Mouse (Mus musculus): ENCODE results near the gene Polr3gl. TPM values are rescaled to one million over a fixed set of nuclear protein-coding genes. Genes with fewer than 3 reads are reported as not detected.

Polr3gl gene
- polyA plus RNA-seq, 1 experiment = 30.6 TPM

DNA sequence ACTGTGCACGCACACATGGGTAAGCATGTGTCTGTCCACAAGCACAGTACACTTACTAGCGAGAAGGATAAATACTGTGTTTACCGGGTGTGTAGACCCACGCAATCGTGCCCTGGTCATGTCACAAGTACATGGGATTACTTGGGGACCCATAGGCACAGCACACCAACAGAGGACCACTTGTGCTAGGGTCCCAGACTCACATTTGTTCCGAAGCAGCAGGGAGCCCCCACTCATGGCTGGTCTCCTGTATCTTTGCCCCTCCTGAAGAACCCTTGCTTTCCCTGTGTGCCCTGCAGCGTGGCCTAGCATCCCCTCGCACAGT, 5.0 kb upstream of the Polr3gl start:
- TF ChIP-seq CTCF (IDR thresholded peaks at IDR 0.05; ENCODE audit: borderline replicate concordance, insufficient read depth, low read length) (no peak), POLR2A (IDR thresholded peaks at IDR 0.05; ENCODE audit: low read depth, low read length) (no peak)
- no peak overlapping the region for H3K4me3 ChIP-seq (ENCODE audit: insufficient read depth, low read length)
- peaks cover 14% of the 10 kb centered on the region for H3K4me1 ChIP-seq (ENCODE audit: control insufficient read depth, insufficient read depth, low read length)
- H3K27ac ChIP-seq (ENCODE audit: insufficient read depth, low read length) = no peak overlapping the region

DNA sequence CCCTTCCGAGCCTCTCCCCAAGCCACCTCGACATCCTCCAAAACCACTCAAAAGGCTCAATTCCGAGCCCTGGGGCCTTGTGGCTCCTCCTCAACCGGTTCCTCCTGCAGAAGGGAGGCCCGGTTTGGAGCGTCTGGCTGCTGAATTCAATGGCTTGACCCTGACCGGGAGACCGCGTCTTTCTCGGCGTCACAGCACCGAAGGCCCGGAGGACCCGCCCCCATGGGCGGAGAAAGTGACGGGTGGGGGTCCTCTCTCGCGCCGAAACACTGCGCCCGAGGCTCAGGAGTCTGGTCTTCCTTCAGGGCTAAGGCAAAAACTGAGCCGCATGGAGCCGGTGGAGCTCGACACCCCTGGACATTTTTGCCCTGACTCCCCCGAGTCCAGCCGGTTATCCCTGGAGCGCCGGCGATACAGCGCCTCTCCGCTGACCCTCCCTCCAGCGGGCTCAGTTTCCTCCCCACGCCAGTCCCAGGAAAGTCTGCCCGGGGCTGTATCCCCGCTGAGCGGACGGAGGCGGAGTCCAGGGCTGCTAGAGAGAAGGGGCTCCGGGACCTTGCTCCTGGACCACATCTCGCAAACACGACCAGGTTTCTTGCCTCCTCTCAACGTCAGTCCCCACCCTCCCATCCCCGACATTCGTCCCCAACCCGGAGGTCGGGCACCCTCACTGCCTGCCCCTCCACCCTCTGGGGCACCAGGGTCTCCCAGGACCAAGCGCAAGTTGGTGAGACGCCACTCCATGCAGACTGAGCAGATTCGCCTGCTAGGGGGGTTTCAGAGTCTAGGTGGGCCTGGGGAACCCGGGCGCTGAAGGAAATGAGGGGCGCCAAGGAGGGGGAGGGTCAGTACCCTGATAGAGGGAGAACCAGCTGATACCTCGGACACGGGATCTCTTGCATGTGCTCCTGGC, 4.4 kb upstream of the Polr3gl start:
- H3K27ac ChIP-seq (ENCODE audit: insufficient read depth, low read length) = 0 out of 2 replicates have a peak overlapping the region, but pooled peaks have one; percentile 1
- H3K4me1 ChIP-seq (ENCODE audit: control insufficient read depth, insufficient read depth, low read length) = peaks cover 11% of the 10 kb centered on the region
- peak overlapping the region; percentile 52 for H3K4me3 ChIP-seq (ENCODE audit: insufficient read depth, low read length)
- TF ChIP-seq CTCF (IDR thresholded peaks at IDR 0.05; ENCODE audit: borderline replicate concordance, insufficient read depth, low read length) = no peak
- TF ChIP-seq POLR2A (IDR thresholded peaks at IDR 0.05; ENCODE audit: low read depth, low read length) = peak; percentile 76

DNA sequence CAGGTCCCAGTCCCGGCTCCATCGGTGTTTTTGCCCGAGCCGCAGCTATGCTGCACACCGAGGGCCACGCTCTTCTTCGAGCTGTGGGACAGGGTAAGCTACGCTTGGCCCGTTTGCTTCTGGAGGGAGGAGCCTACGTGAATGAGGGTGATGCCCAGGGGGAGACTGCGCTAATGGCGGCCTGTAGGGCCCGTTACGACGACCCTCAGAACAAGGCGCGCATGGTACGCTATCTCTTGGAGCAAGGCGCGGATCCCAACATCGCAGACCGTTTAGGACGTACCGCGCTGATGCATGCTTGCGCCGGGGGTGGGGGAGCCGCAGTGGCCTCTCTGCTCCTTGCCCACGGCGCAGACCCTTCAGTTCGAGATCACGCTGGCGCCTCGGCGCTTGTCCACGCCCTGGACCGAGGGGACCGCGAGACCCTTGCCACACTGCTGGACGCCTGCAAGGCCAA, 3.5 kb upstream of the Polr3gl start:
- peaks cover 11% of the 10 kb centered on the region for H3K4me1 ChIP-seq (ENCODE audit: control insufficient read depth, insufficient read depth, low read length)
- TF ChIP-seq CTCF (IDR thresholded peaks at IDR 0.05; ENCODE audit: borderline replicate concordance, insufficient read depth, low read length) (no peak), POLR2A (IDR thresholded peaks at IDR 0.05; ENCODE audit: low read depth, low read length) (no peak; the same call in 1 of the 2 replicates)

DNA sequence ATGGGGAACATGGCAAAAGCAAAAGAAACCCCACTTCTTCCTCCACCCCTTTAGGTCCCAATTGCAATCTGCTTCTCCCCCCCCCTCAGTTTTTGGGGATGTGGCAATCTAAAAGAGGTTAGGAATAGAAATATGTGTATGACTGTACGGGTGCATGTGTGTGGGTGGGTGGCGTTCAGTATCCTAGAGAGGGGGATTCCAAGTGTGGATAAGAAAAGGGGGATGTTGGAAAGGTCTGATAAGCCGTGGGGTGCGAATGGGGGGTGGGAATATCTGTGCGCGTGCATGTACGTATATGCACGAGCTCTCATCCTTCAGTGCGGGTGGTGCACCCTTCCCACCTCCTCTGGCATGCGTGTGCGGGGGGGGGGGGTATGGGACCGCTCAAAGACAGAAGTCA, 2.9 kb upstream of the Polr3gl start:
- Histone ChIP-seq H3K27ac (ENCODE audit: insufficient read depth, low read length) (peak overlapping the region; percentile 7), H3K4me3 (ENCODE audit: insufficient read depth, low read length) (peak overlapping the region; percentile 52), H3K4me1 (ENCODE audit: control insufficient read depth, insufficient read depth, low read length) (peaks cover 11% of the 10 kb centered on the region)
- no peak for TF ChIP-seq CTCF (IDR thresholded peaks at IDR 0.05; ENCODE audit: borderline replicate concordance, insufficient read depth, low read length)
- TF ChIP-seq POLR2A (IDR thresholded peaks at IDR 0.05; ENCODE audit: low read depth, low read length) = no peak

More for the DNA sequence above, 3.5 kb upstream of the Polr3gl start:
- no peak overlapping the region for H3K27ac ChIP-seq (ENCODE audit: insufficient read depth, low read length)
- H3K4me3 ChIP-seq (ENCODE audit: insufficient read depth, low read length) = peak overlapping the region; percentile 52

DNA sequence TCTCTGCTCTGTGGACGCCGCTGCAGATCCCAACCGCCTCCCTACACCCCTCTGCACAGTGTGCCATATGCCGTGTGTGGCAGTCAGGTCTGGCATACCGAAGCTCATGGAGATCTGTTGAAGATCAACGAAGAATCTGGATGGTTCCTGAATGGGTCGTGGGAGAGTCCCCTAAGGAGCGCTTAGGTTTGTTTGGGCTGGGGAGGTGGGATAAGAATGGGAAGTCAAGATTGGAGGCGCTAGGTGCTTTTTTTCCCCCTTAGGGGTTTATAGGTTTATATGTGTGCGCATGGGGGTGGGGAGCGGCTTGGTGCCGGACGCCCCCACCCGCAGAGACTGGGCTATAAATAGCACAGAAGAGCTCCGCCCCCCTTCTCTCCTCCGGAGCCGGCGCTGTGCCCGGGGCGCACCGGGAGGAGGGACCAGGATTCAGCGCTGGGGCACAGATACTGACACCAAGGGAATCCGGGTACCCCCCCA, 2.3 kb upstream of the Polr3gl start, which contains the start of gene Ankrd34a:
Gene Ankrd34a (plus strand): TSS at position 409 of the 480 bp plus-strand sequence.
- H3K27ac ChIP-seq (ENCODE audit: insufficient read depth, low read length) = peak within 1 kb of the TSS; percentile 14
- H3K4me1 ChIP-seq (ENCODE audit: control insufficient read depth, insufficient read depth, low read length) = peaks cover 11% of the 10 kb centered on the region
- peak within 1 kb of the TSS; percentile 52 for H3K4me3 ChIP-seq (ENCODE audit: insufficient read depth, low read length)
- no peak for TF ChIP-seq CTCF (IDR thresholded peaks at IDR 0.05; ENCODE audit: borderline replicate concordance, insufficient read depth, low read length)
- no peak for TF ChIP-seq POLR2A (IDR thresholded peaks at IDR 0.05; ENCODE audit: low read depth, low read length)

DNA sequence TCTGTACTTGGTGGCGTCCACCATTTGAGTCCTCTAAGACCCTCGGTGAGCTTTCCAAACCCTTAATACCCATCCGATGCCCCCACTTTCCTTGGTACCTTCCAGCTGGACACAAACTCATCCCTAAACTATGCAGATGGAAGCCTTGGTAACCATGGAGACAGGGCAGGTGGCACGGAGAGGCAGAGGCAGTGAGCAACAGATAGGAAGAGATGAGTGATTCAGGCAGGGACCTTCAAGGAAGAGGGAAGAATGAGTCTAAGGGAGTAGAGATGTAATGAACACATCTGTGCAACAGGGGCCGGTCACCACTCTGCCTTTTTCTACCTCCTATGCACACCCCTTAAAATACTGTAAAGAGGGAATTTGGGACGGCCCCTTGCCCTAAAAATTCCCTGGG, 1.7 kb upstream of the Polr3gl start:
- TF ChIP-seq POLR2A (IDR thresholded peaks at IDR 0.05; ENCODE audit: low read depth, low read length) = no peak
- no peak for TF ChIP-seq CTCF (IDR thresholded peaks at IDR 0.05; ENCODE audit: borderline replicate concordance, insufficient read depth, low read length)
- Histone ChIP-seq H3K27ac (ENCODE audit: insufficient read depth, low read length) (peak overlapping the region; percentile 14; the same call in 1 of the 2 replicates), H3K4me3 (ENCODE audit: insufficient read depth, low read length) (no peak overlapping the region), H3K4me1 (ENCODE audit: control insufficient read depth, insufficient read depth, low read length) (peaks cover 11% of the 10 kb centered on the region)

DNA sequence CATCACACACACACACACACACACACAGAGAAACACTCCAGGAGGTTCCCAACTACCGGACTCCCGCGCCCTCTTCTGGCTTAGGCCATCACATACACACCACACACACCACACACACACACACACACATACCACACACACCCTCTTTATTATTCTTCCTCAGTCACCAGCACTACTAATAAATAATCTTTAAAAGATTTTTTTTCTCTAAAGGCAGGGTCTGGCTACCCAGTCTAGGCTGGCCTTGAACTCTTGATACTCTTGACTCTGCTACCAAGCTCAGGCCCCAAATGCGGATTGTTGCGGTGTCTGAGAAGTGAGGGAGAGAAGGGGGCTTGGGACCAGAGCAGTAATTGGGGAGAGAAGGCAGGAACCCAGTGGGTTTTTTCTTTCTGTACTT, 870 bp upstream of the Polr3gl start:
- no peak for TF ChIP-seq POLR2A (IDR thresholded peaks at IDR 0.05; ENCODE audit: low read depth, low read length)
- H3K27ac ChIP-seq (ENCODE audit: insufficient read depth, low read length) = no peak overlapping the region
- H3K4me1 ChIP-seq (ENCODE audit: control insufficient read depth, insufficient read depth, low read length) = peaks cover 11% of the 10 kb centered on the region

DNA sequence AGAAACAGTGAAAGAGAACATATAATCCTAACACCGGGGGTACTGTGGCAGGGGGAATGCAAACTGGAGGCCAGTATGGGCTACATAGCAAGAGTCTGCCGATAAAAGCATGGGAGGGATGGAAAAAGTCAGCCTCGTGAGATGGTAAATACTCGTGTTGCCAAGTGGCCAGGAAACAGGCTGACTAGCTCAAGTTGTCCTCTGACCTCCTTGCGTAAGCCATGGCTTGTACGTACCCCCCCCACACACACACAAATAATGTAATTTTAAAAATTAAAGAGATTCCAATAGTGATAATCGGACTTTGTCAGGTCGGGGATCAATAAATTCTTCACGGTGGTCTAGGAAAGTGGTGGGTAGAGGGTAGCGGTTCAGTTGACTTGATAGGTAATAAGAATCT, 607 bp downstream of the Polr3gl start:
- peak overlapping the region; percentile 75 for H3K4me3 ChIP-seq (ENCODE audit: insufficient read depth, low read length)
- H3K4me1 ChIP-seq (ENCODE audit: control insufficient read depth, insufficient read depth, low read length) = peaks cover 4% of the 10 kb centered on the region
- H3K27ac ChIP-seq (ENCODE audit: insufficient read depth, low read length) = peak overlapping the region; percentile 32; the same call in 1 of the 2 replicates
- TF ChIP-seq CTCF (IDR thresholded peaks at IDR 0.05; ENCODE audit: borderline replicate concordance, insufficient read depth, low read length) = no peak
- TF ChIP-seq POLR2A (IDR thresholded peaks at IDR 0.05; ENCODE audit: low read depth, low read length) = no peak

More for the DNA sequence above, 870 bp upstream of the Polr3gl start:
- no peak overlapping the region for H3K4me3 ChIP-seq (ENCODE audit: insufficient read depth, low read length)

DNA sequence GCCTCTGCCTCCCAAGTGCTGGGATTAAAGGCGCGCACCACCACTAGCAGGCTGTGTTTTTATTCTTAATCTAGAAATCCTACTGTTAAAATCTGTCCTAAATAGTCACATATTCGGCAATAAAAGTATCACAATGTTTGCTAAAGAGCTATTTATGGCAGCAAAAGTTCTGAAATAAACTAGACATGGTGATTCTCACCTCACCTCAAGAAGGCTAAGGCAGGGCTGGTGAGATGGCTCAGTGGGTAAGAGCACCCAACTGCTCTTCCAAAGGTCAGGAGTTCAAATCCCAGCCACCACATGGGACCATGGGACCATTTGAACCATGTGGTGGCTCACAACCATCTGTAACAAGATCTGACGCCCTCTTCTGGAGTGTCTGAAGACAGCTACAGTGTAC, 3.3 kb downstream of the Polr3gl start:
- Histone ChIP-seq H3K4me3 (ENCODE audit: insufficient read depth, low read length) (no peak overlapping the region), H3K4me1 (ENCODE audit: control insufficient read depth, insufficient read depth, low read length) (peaks cover 3% of the 10 kb centered on the region), H3K27ac (ENCODE audit: insufficient read depth, low read length) (no peak overlapping the region)
- TF ChIP-seq POLR2A (IDR thresholded peaks at IDR 0.05; ENCODE audit: low read depth, low read length) (no peak), CTCF (IDR thresholded peaks at IDR 0.05; ENCODE audit: borderline replicate concordance, insufficient read depth, low read length) (no peak)

DNA sequence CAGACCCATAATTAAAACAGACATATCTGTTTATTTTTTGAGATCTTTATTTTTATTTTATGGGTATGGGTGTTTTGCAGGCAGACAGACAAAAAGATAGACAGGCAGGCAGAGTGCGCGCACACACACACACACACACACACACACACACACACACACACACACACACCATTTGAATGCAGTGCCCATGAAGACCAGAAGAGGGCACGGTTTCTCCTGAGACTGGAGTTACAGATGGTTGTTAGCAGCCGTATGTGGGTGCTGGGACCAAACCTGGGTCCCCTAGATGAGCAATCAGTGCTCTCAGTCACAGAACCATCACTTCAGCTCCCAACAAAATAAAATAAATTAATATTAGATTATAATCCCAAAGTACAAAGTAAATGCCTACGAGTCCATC, 10.6 kb downstream of the Polr3gl start:
- H3K27ac ChIP-seq (ENCODE audit: insufficient read depth, low read length) = no peak overlapping the region
- TF ChIP-seq POLR2A (IDR thresholded peaks at IDR 0.05; ENCODE audit: low read depth, low read length) (no peak), CTCF (IDR thresholded peaks at IDR 0.05; ENCODE audit: borderline replicate concordance, insufficient read depth, low read length) (no peak)

More for the DNA sequence above, 10.6 kb downstream of the Polr3gl start:
- H3K4me1 ChIP-seq (ENCODE audit: control insufficient read depth, insufficient read depth, low read length) = no peaks in the 10 kb centered on the region
- no peak overlapping the region for H3K4me3 ChIP-seq (ENCODE audit: insufficient read depth, low read length)

Data from embryonic fibroblast, embryonic 13.5 days (primary cell).